Mouse (Mus musculus): ENCODE data around the gene Ptprcap. TPM values are rescaled to one million over a fixed set of nuclear protein-coding genes. Genes with fewer than 3 reads are reported as not detected.

Ptprcap gene
- polyA plus RNA-seq (2015; fragmentation: Nextera tagmentation; extraction: Ambion mirVana) = 0.41 and 0.63 TPM in 2 replicates

DNA sequence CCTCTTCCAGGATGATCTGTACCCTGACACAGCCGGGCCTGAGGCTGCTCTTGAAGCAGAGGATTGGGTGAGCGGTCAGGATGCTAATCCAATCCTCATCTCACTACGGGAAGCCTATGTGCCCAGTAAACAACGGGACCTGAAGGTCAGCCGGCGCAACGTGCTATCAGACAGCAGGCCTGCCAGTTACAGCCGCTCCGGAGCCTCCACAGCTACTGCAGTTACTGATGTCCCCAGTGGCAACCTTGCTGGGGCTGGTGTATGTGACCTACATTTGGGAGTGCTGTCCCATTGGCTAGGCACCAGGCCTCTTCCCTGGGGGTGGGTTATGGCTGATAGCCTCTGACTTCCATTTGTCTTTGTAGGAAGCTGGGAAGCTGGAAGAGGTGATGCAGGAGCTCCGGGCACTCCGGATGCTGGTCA, at the start of gene Ptprcap:
Gene Ptprcap (plus strand): TSS at position 373 of the 423 bp plus-strand sequence.
- WGBS = 75% methylated on average over 11 of the region's 11 CpGs
- no peak for ATAC-seq
- no peaks in the 10 kb centered on the region for H3K27me3 ChIP-seq (replicated peaks; ENCODE audit: control insufficient read depth, insufficient read depth, low read length)
- no peak within 1 kb of the TSS for H3K4me3 ChIP-seq (ENCODE audit: low read length)
- no peak within 1 kb of the TSS; the same call in 1 of the 2 replicates for H3K4me2 ChIP-seq (ENCODE audit: low read length)
- H3K36me3 ChIP-seq (ENCODE audit: control insufficient read depth, insufficient read depth, low read length) = peaks cover 30% of the 10 kb centered on the region
- peaks cover 13% of the 10 kb centered on the region for H3K4me1 ChIP-seq (ENCODE audit: control insufficient read depth, insufficient read depth, low read depth, low read length)
- no peaks in the 10 kb centered on the region for H3K9me3 ChIP-seq (ENCODE audit: control insufficient read depth, low read length)
- peak within 1 kb of the TSS; percentile 34; the same call in 1 of the 2 replicates for H3K27ac ChIP-seq (ENCODE audit: low read depth, low read length)
- no peak within 1 kb of the TSS for H3K9ac ChIP-seq (ENCODE audit: low read depth, low read length)

DNA sequence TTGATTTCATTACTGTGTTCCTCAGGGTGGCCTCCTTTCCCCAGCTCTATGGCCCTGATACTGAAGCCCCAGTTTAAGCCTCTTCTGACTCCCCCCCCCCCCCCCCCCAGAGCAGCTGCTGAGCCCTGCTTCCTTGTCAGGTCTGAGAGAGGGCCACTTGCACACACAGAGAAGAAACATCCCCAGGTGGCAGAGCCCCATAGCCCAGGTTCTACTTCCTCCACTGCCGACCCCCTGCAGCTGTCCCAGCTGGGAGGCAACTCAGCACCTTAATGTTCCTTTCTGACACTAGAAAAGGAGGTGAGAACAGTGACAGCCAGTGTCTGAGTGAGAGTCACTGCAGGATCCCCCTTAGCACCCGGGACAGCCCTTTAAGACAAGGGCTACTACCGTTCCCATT, 49.6 kb upstream of the Ptprcap start:
- Histone ChIP-seq H3K27me3 (replicated peaks; ENCODE audit: control insufficient read depth, insufficient read depth, low read length) (no peaks in the 10 kb centered on the region), H3K36me3 (ENCODE audit: control insufficient read depth, insufficient read depth, low read length) (peaks cover 11% of the 10 kb centered on the region; the same call in 1 of the 2 replicates), H3K9ac (ENCODE audit: low read depth, low read length) (no peak overlapping the region), H3K4me2 (ENCODE audit: low read length) (no peak overlapping the region), H3K9me3 (ENCODE audit: control insufficient read depth, low read length) (no peaks in the 10 kb centered on the region), H3K4me1 (ENCODE audit: control insufficient read depth, insufficient read depth, low read depth, low read length) (peaks cover 31% of the 10 kb centered on the region), H3K4me3 (ENCODE audit: low read length) (no peak overlapping the region), H3K27ac (ENCODE audit: low read depth, low read length) (no peak overlapping the region)
- no peak for ATAC-seq
- 72% methylated on average over 3 of the region's 3 CpGs for WGBS

DNA sequence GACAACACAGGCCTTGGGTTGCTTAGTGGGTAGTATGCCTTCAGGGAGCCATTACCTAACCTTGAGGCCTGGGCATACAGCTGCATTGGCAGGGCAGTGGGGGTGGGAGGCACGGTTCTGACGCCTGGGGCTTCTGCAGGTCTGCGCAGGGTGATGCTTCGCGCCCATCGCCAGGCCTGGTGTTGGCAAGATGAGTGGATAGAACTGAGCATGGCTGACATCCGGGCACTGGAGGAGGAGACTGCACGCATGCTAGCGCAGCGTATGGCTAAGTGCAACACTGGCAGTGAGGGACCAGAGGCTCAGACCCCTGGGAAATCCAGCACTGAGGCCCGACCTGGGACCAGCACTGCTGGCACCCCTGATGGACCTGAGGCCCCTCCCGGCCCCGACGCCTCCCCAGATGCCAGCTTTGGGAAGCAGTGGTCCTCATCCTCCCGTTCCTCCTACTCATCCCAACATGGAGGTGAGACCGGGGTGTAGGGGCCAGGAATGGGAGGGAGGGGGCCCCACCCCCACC, 48.7 kb upstream of the Ptprcap start:
- Histone ChIP-seq H3K27ac (ENCODE audit: low read depth, low read length) (no peak overlapping the region), H3K9me3 (ENCODE audit: control insufficient read depth, low read length) (no peaks in the 10 kb centered on the region), H3K4me1 (ENCODE audit: control insufficient read depth, insufficient read depth, low read depth, low read length) (peaks cover 23% of the 10 kb centered on the region), H3K9ac (ENCODE audit: low read depth, low read length) (no peak overlapping the region), H3K4me2 (ENCODE audit: low read length) (no peak overlapping the region), H3K27me3 (replicated peaks; ENCODE audit: control insufficient read depth, insufficient read depth, low read length) (no peaks in the 10 kb centered on the region), H3K36me3 (ENCODE audit: control insufficient read depth, insufficient read depth, low read length) (peaks cover 11% of the 10 kb centered on the region; the same call in 1 of the 2 replicates), H3K4me3 (ENCODE audit: low read length) (no peak overlapping the region)
- no peak for ATAC-seq
- WGBS = 90% methylated on average over 16 of the region's 16 CpGs

DNA sequence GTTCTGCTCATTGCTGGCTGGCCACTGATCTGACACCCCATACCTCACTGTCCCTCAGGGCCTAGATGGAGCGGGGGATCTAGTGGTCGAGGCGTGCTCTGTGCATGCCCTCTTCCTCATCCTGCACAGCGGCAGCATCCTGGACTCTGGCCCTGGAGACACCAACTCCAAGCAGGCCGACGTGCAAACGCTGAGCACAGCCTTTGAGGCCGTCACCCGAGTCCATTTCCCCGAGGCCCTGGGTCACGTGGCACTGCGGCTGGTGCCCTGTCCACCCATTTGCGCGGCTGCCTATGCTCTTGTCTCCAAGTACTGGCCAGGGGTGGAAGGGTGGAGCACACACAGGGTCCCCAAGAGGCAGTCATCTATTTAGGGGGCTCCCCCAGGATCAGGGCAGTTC, 46.8 kb upstream of the Ptprcap start:
- no peaks in the 10 kb centered on the region for H3K9me3 ChIP-seq (ENCODE audit: control insufficient read depth, low read length)
- no peak overlapping the region for H3K9ac ChIP-seq (ENCODE audit: low read depth, low read length)
- H3K36me3 ChIP-seq (ENCODE audit: control insufficient read depth, insufficient read depth, low read length) = peaks cover 11% of the 10 kb centered on the region; the same call in 1 of the 2 replicates
- H3K4me2 ChIP-seq (ENCODE audit: low read length) = no peak overlapping the region
- H3K4me1 ChIP-seq (ENCODE audit: control insufficient read depth, insufficient read depth, low read depth, low read length) = peaks cover 6% of the 10 kb centered on the region
- no peaks in the 10 kb centered on the region for H3K27me3 ChIP-seq (replicated peaks; ENCODE audit: control insufficient read depth, insufficient read depth, low read length)
- no peak overlapping the region for H3K4me3 ChIP-seq (ENCODE audit: low read length)
- ATAC-seq = no peak
- H3K27ac ChIP-seq (ENCODE audit: low read depth, low read length) = no peak overlapping the region
- WGBS = 91% methylated on average over 14 of the region's 14 CpGs

DNA sequence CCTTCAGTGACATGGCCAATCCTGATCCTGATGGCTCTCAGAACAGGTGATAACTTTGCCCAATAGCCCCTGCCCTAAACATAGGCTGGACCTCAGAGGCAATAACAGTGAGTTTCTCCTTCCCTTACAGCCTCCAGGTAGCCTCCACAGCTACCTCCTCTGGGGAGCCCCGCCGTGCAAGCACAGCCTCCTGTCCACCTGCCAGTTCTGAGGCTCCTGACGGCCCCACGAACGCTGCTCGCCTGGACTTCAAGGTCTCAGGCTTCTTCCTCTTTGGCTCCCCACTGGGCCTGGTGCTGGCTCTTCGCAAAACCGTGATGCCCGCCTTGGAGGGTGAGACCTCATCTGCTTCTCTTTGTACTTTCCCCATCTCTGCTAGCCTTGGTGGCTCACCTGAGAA, 44.9 kb upstream of the Ptprcap start:
- no peak overlapping the region for H3K27ac ChIP-seq (ENCODE audit: low read depth, low read length)
- 90% methylated on average over 9 of the region's 9 CpGs for WGBS
- ATAC-seq = no peak
- H3K4me2 ChIP-seq (ENCODE audit: low read length) = no peak overlapping the region
- no peaks in the 10 kb centered on the region for H3K9me3 ChIP-seq (ENCODE audit: control insufficient read depth, low read length)
- no peaks in the 10 kb centered on the region for H3K4me1 ChIP-seq (ENCODE audit: control insufficient read depth, insufficient read depth, low read depth, low read length)
- H3K27me3 ChIP-seq (replicated peaks; ENCODE audit: control insufficient read depth, insufficient read depth, low read length) = no peaks in the 10 kb centered on the region
- H3K36me3 ChIP-seq (ENCODE audit: control insufficient read depth, insufficient read depth, low read length) = peaks cover 22% of the 10 kb centered on the region; the same call in 1 of the 2 replicates
- no peak overlapping the region for H3K9ac ChIP-seq (ENCODE audit: low read depth, low read length)
- H3K4me3 ChIP-seq (ENCODE audit: low read length) = no peak overlapping the region

DNA sequence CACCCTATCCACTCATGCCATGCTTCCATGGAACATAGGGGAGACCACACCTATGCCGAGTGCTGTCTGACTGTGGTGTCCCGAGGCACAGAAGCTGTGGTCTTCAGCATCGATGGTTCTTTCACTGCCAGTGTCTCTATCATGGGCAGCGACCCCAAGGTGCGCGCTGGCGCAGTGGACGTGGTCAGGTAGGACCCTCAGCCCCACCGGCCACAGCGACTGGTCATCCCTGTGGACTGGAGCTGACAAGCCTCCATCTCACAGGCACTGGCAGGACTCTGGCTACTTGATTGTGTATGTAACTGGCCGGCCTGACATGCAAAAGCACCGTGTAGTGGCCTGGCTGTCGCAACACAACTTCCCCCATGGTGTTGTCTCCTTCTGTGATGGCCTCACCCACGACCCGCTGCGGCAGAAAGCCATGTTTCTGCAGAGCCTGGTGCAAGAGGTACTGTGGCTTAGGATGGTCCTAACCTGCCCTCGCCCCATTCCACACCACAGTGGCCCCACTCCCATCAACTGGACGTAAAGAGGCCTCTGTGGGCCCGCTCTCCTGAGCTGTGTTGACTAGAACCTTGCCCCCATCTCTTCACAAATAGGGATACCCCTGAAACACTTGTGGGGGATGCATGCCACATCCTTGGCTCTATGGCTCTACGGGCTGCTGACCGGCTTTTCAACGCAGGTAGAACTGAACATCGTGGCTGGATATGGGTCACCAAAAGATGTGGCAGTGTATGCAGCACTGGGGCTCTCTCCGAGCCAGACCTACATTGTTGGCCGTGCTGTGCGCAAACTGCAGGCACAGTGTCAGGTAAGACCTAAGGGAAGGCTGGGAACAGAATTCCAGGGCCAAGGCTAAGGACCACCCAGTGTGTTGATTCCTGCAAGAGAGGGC, 41.1 kb upstream of the Ptprcap start:
- Histone ChIP-seq H3K4me1 (ENCODE audit: control insufficient read depth, insufficient read depth, low read depth, low read length) (no peaks in the 10 kb centered on the region), H3K4me2 (ENCODE audit: low read length) (no peak overlapping the region), H3K9me3 (ENCODE audit: control insufficient read depth, low read length) (no peaks in the 10 kb centered on the region), H3K9ac (ENCODE audit: low read depth, low read length) (no peak overlapping the region), H3K4me3 (ENCODE audit: low read length) (no peak overlapping the region), H3K27ac (ENCODE audit: low read depth, low read length) (no peak overlapping the region), H3K27me3 (replicated peaks; ENCODE audit: control insufficient read depth, insufficient read depth, low read length) (no peaks in the 10 kb centered on the region), H3K36me3 (ENCODE audit: control insufficient read depth, insufficient read depth, low read length) (peaks cover 36% of the 10 kb centered on the region)
- WGBS = 96% methylated on average over 26 of the region's 26 CpGs
- ATAC-seq = no peak

DNA sequence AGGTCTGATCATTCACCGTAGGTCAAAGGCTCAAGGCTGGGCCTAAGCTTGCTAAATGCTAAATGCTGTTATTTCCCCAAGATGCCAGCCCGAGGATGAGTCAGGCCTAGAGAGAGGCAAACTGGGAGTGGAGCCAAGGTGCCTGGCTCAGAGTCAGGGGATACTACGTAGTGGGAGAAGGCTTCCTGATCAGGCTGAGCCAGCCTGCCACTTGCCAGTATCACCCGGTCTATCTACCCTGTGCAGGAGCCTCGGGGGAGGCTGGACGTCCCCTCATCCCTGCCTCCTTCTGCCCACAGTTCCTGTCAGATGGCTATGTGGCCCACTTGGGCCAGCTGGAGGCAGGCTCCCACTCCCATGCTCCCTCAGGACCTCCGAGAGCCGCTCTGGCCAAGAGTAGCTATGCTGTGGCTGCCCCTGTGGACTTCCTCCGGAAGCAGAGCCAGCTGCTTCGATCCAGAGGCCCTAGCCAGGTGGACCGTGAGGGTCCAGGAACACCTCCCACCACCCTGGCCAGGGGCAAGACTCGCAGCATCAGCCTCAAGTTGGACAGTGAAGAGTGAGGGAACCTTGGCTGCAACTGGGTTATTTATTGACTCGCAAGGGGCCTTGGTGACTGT, 40.1 kb upstream of the Ptprcap start:
- ATAC-seq = no peak
- Histone ChIP-seq H3K4me3 (ENCODE audit: low read length) (no peak overlapping the region), H3K27ac (ENCODE audit: low read depth, low read length) (no peak overlapping the region), H3K27me3 (replicated peaks; ENCODE audit: control insufficient read depth, insufficient read depth, low read length) (no peaks in the 10 kb centered on the region), H3K36me3 (ENCODE audit: control insufficient read depth, insufficient read depth, low read length) (peaks cover 39% of the 10 kb centered on the region), H3K4me1 (ENCODE audit: control insufficient read depth, insufficient read depth, low read depth, low read length) (no peaks in the 10 kb centered on the region), H3K4me2 (ENCODE audit: low read length) (no peak overlapping the region), H3K9ac (ENCODE audit: low read depth, low read length) (no peak overlapping the region), H3K9me3 (ENCODE audit: control insufficient read depth, low read length) (no peaks in the 10 kb centered on the region)
- WGBS = 71% methylated on average over 13 of the region's 13 CpGs

DNA sequence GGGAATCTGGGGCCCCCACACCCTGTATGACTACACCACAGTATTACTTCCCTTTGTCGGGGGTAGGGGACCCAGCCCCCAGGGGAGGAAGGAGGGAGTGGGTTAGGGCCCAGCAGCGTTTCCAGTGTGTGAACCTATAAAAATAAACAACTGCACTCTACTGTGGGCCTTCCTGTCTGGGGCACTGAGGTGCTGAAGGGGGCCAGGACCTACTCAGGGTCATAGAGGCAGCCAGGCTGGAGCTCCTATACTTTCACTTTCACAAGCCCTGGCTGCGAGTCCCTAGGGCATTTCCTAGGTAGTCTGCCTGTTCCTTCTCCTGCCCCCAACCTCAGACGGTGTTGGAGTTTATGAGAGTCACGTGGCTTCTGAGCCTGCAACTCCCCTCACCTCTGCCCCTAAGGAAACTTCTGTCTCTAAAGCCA, 39.6 kb upstream of the Ptprcap start:
- 77% methylated on average over 5 of the region's 5 CpGs for WGBS
- H3K27me3 ChIP-seq (replicated peaks; ENCODE audit: control insufficient read depth, insufficient read depth, low read length) = no peaks in the 10 kb centered on the region
- peaks cover 35% of the 10 kb centered on the region for H3K36me3 ChIP-seq (ENCODE audit: control insufficient read depth, insufficient read depth, low read length)
- no peak overlapping the region for H3K4me2 ChIP-seq (ENCODE audit: low read length)
- H3K9ac ChIP-seq (ENCODE audit: low read depth, low read length) = no peak overlapping the region
- no peak overlapping the region for H3K4me3 ChIP-seq (ENCODE audit: low read length)
- no peak overlapping the region for H3K27ac ChIP-seq (ENCODE audit: low read depth, low read length)
- no peaks in the 10 kb centered on the region for H3K9me3 ChIP-seq (ENCODE audit: control insufficient read depth, low read length)
- ATAC-seq = no peak
- no peaks in the 10 kb centered on the region for H3K4me1 ChIP-seq (ENCODE audit: control insufficient read depth, insufficient read depth, low read depth, low read length)

DNA sequence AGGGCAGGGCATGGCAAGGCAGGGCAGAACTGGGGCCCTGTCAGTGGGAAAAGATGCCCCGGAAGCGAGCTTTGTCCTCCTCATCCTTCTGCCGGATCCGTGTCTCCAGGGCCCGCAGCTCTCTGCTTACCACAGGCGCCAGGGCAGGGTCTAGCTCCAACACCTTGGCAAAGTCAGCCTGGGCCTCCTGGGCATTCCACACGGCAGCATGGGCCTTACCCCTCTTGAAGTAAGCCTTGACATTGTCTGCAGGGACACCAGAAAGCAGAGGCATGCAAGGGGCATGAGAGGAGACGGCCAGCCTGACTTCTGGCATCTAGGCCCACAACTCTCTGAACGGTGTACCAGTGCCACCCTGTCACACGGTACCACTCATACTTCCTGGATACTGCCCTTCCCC, 38.9 kb upstream of the Ptprcap start:
- no peak overlapping the region for H3K4me3 ChIP-seq (ENCODE audit: low read length)
- H3K36me3 ChIP-seq (ENCODE audit: control insufficient read depth, insufficient read depth, low read length) = peaks cover 35% of the 10 kb centered on the region
- 94% methylated on average over 10 of the region's 10 CpGs for WGBS
- no peaks in the 10 kb centered on the region for H3K27me3 ChIP-seq (replicated peaks; ENCODE audit: control insufficient read depth, insufficient read depth, low read length)
- no peak for ATAC-seq
- H3K4me2 ChIP-seq (ENCODE audit: low read length) = no peak overlapping the region
- H3K27ac ChIP-seq (ENCODE audit: low read depth, low read length) = no peak overlapping the region
- no peak overlapping the region; the same call in 1 of the 2 replicates for H3K9ac ChIP-seq (ENCODE audit: low read depth, low read length)
- no peaks in the 10 kb centered on the region for H3K9me3 ChIP-seq (ENCODE audit: control insufficient read depth, low read length)
- H3K4me1 ChIP-seq (ENCODE audit: control insufficient read depth, insufficient read depth, low read depth, low read length) = no peaks in the 10 kb centered on the region
